Mouse (Mus musculus) MEL (cell line): ENCODE results near the gene Ptpn11. TPM values are rescaled to one million over a fixed set of nuclear protein-coding genes. Genes with fewer than 3 reads are reported as not detected.

Experiments
- DNase-seq: peaks from one replicate; pipeline ENCODE4 v3.0.0; 2011; ENCODE audit warnings: low read depth, low spot score
- H3K27ac ChIP-seq: 2 replicates; pipeline ENCODE4 v1.5.1; 2012; ENCODE audit warnings: low read depth, mild to moderate bottlenecking, control low read depth, low read length, moderate library complexity; ENCODE audit not compliant: control insufficient read depth
- H3K27me3 ChIP-seq, 2 experiments: fragments of 150-350 bp in 1 of 2; sonication (generic) in 1 of 2; 2 replicates each; pipeline ENCODE4 v1.6.1; 2012; ENCODE audit warnings: low read length in 2 of 2, mild to moderate bottlenecking in 2 of 2, improper control_type of control experiment in 1 of 2, moderate library complexity in 1 of 2; ENCODE audit not compliant: insufficient read depth in 2 of 2, control insufficient read depth in 1 of 2
- H3K36me3 ChIP-seq, 2 experiments: 2 replicates each; pipeline ENCODE4 v1.6.1; 2012 to 2014; ENCODE audit warnings: low read length in 2 of 2, improper control_type of control experiment in 1 of 2, inconsistent platforms in 1 of 2, mild to moderate bottlenecking in 1 of 2; ENCODE audit not compliant: insufficient read depth in 2 of 2, control insufficient read depth in 1 of 2
- H3K4me1 ChIP-seq, 2 experiments: fragments of 150-350 bp in 1 of 2; sonication (generic) in 1 of 2; 2 replicates each; pipeline ENCODE4 v1.6.1; 2012; ENCODE audit warnings: low read length in 2 of 2, improper control_type of control experiment in 1 of 2, mild to moderate bottlenecking in 1 of 2; ENCODE audit not compliant: insufficient read depth in 2 of 2, control insufficient read depth in 1 of 2
- H3K4me3 ChIP-seq, 2 experiments: fragments of 150-350 bp in 1 of 2; sonication (generic) in 1 of 2; 2 replicates each; pipeline ENCODE4 v1.5.1; 2012; ENCODE audit warnings: low read depth in 2 of 2, low read length in 2 of 2, mild to moderate bottlenecking in 2 of 2, moderate library complexity in 2 of 2, control low read depth in 1 of 2, improper control_type of control experiment in 1 of 2; ENCODE audit not compliant: control insufficient read depth in 1 of 2, insufficient read depth in 1 of 2
- H3K79me2 ChIP-seq: 2 replicates; pipeline ENCODE4 v1.6.1; 2012; ENCODE audit warnings: mild to moderate bottlenecking, low read length, moderate library complexity; ENCODE audit not compliant: control insufficient read depth, poor library complexity, insufficient read depth
- H3K9ac ChIP-seq: 2 replicates; pipeline ENCODE4 v1.6.1; 2012; ENCODE audit warnings: low read depth, mild to moderate bottlenecking, control low read depth, low read length, moderate library complexity; ENCODE audit not compliant: control insufficient read depth, poor library complexity, severe bottlenecking
- H3K9me3 ChIP-seq: fragments of 150-350 bp; sonication (generic); replicated peaks from 2 replicates; pipeline ENCODE4 v1.6.1; 2012; ENCODE audit warnings: mild to moderate bottlenecking, low read length, improper control_type of control experiment, moderate library complexity; ENCODE audit not compliant: insufficient read depth
- CHD1 ChIP-seq: IDR thresholded peaks from 2 replicates; pipeline ENCODE4 v1.6.1; 2012; ENCODE audit warnings: low read depth, mild to moderate bottlenecking, inconsistent platforms, low read length, improper control_type of control experiment
- CHD2 ChIP-seq: IDR thresholded peaks from 2 replicates; pipeline ENCODE4 v1.6.1; 2011; ENCODE audit warnings: low read length, improper control_type of control experiment
- E2F4 ChIP-seq: IDR thresholded peaks from 2 replicates; pipeline ENCODE4 v1.6.1; 2011; ENCODE audit warnings: low read depth, low read length, improper control_type of control experiment, borderline replicate concordance
- EP300 ChIP-seq, 2 experiments: IDR thresholded peaks; 2 replicates each; pipeline ENCODE4 v1.6.1; 2011; ENCODE audit warnings: improper control_type of control experiment in 2 of 2, low read length in 2 of 2, low read depth in 1 of 2, mild to moderate bottlenecking in 1 of 2
- GABPA ChIP-seq: IDR thresholded peaks from 2 replicates; pipeline ENCODE4 v1.6.1; 2012; ENCODE audit warnings: low read depth, mild to moderate bottlenecking, inconsistent platforms, low read length, improper control_type of control experiment, moderate library complexity
- KAT2A ChIP-seq: conservative IDR thresholded peaks from 2 replicates; pipeline ENCODE4 v1.6.1; 2012; ENCODE audit warnings: low read depth, low read length, improper control_type of control experiment, inconsistent platforms
- MAFK ChIP-seq: IDR thresholded peaks from 2 replicates; pipeline ENCODE4 v1.6.1; 2011; ENCODE audit warnings: low read depth, mild to moderate bottlenecking, low read length, improper control_type of control experiment, borderline replicate concordance
- MEF2A ChIP-seq: IDR thresholded peaks from 2 replicates; pipeline ENCODE4 v1.6.1; 2014; ENCODE audit warnings: low read depth, mild to moderate bottlenecking, inconsistent platforms, low read length, improper control_type of control experiment; ENCODE audit not compliant: poor library complexity, insufficient replicate concordance, severe bottlenecking; ENCODE audit errors: extremely low read depth
- MXI1 ChIP-seq: IDR thresholded peaks from 2 replicates; pipeline ENCODE4 v1.6.1; 2011; ENCODE audit warnings: mild to moderate bottlenecking, low read depth, low read length, improper control_type of control experiment
- POLR2AphosphoS2 ChIP-seq: IDR thresholded peaks from 2 replicates; pipeline ENCODE4 v1.6.1; 2011; ENCODE audit warnings: low read length, improper control_type of control experiment
- POLR2AphosphoS5 ChIP-seq: IDR thresholded peaks from 2 replicates; pipeline ENCODE4 v1.6.1; 2012; ENCODE audit warnings: low read depth, borderline replicate concordance, mild to moderate bottlenecking, inconsistent platforms, low read length, moderate library complexity, mixed read lengths
- RCOR1 ChIP-seq: IDR thresholded peaks from 2 replicates; pipeline ENCODE4 v1.6.1; 2012; ENCODE audit warnings: low read depth, mild to moderate bottlenecking, inconsistent platforms, low read length, improper control_type of control experiment
- SMC3 ChIP-seq: IDR thresholded peaks from 2 replicates; pipeline ENCODE4 v1.6.1; 2011; ENCODE audit warnings: low read depth, low read length, improper control_type of control experiment
- TAL1 ChIP-seq: IDR thresholded peaks from 2 replicates; pipeline ENCODE4 v1.6.1; 2012; ENCODE audit warnings: mild to moderate bottlenecking, inconsistent platforms, low read length, moderate library complexity, mixed read lengths
- TBP ChIP-seq: IDR thresholded peaks from 2 replicates; pipeline ENCODE4 v1.8.0; 2011; ENCODE audit warnings: low read depth, low read length, improper control_type of control experiment
- USF2 ChIP-seq, 2 experiments: IDR thresholded peaks; 2 replicates each; pipeline ENCODE4 v1.6.1; 2011 to 2012; ENCODE audit warnings: improper control_type of control experiment in 2 of 2, low read length in 2 of 2, borderline replicate concordance in 1 of 2, inconsistent platforms in 1 of 2, low read depth in 1 of 2, mild to moderate bottlenecking in 1 of 2; ENCODE audit not compliant: insufficient read depth in 1 of 2
- ZC3H11A ChIP-seq: IDR thresholded peaks from 2 replicates; pipeline ENCODE4 v1.6.1; 2012; ENCODE audit warnings: low read depth, mild to moderate bottlenecking, inconsistent platforms, low read length, improper control_type of control experiment
- ZMIZ1 ChIP-seq: IDR thresholded peaks from 2 replicates; pipeline ENCODE4 v1.6.1; 2012; ENCODE audit warnings: low read depth, mild to moderate bottlenecking, inconsistent platforms, low read length, improper control_type of control experiment, moderate library complexity
- polyA plus RNA-seq, 2 experiments: library from polyadenylated mRNA; stranded (reverse) in 1 of 2; unstranded in 1 of 2; fragments of >175 nt in 1 of 2; fragments of >200 nt in 1 of 2; gene quantifications; 2 replicates each; pipeline versions ENCODE4 v1.2.1 to v1.2.4; 2012; ENCODE audit warnings: low replicate concordance in 2 of 2, low read depth in 1 of 2; ENCODE audit not compliant: insufficient read length in 2 of 2, insufficient read depth in 1 of 2, missing spikeins in 1 of 2
- total RNA-seq: library from RNA; depleted of rRNA; stranded (reverse); fragments of 300-350 nt; gene quantifications from 2 replicates; pipeline ENCODE4 v1.2.3, GENCODE M21; 2012

The Ptpn11 gene
- total and polyA plus RNA-seq, 3 experiments = 43.6 to 55.0 (median 46.5) TPM

GRCm38 (mm10) chr5:121187580-121188001 is 3.6 kb downstream of the Ptpn11 start:
- H3K79me2 ChIP-seq = peaks cover 74% of the 10 kb centered on the region
- peaks cover 2 to 9% of the 10 kb centered on the region in 2 experiments; a peak in 2 of 4 replicates for H3K4me1 ChIP-seq
- H3K27me3 ChIP-seq = no peaks in the 10 kb centered on the region
- no peak for DNase-seq
- no peak overlapping the region for H3K27ac ChIP-seq
- H3K9me3 ChIP-seq = no peaks in the 10 kb centered on the region
- no peak for TF ChIP-seq EP300 (IDR thresholded peaks at IDR 0.05; ENCODE audit: low read depth in 1 of 2, low read length in 2 of 2)
- no peak for TF ChIP-seq MEF2A
- no peak for TF ChIP-seq RCOR1
- no peak for TF ChIP-seq E2F4
- no peak for TF ChIP-seq MXI1
- H3K4me3 ChIP-seq = no peak overlapping the region
- H3K9ac ChIP-seq = no peak overlapping the region
- peaks cover 0 to 14% of the 10 kb centered on the region in 2 experiments; a peak in 2 of 4 replicates for H3K36me3 ChIP-seq

GRCm38 (mm10) chr5:121184945-121185551 is 6.1 kb downstream of the Ptpn11 start:
- no peaks in the 10 kb centered on the region for H3K27me3 ChIP-seq
- H3K4me3 ChIP-seq = no peak overlapping the region
- H3K4me1 ChIP-seq = peaks cover 0 to 9% of the 10 kb centered on the region in 2 experiments; a peak in 1 of 4 replicates
- no peak overlapping the region for H3K9ac ChIP-seq
- peaks cover 75% of the 10 kb centered on the region for H3K79me2 ChIP-seq
- no peaks in the 10 kb centered on the region for H3K9me3 ChIP-seq
- no peak for TF ChIP-seq SMC3
- TF ChIP-seq TBP = no peak
- no peak for TF ChIP-seq POLR2AphosphoS2
- TF ChIP-seq ZC3H11A = no peak
- no peak for TF ChIP-seq CHD2
- TF ChIP-seq, all 39 proteins: peak for 0
- peaks cover 0 to 9% of the 10 kb centered on the region in 2 experiments; a peak in 2 of 4 replicates for H3K36me3 ChIP-seq
- no peak for DNase-seq
- no peak overlapping the region for H3K27ac ChIP-seq

GRCm38 (mm10) chr5:121184375-121184774 is 6.8 kb downstream of the Ptpn11 start:
- Histone ChIP-seq H3K36me3 (peaks cover 2 to 6% of the 10 kb centered on the region in 2 experiments), H3K27ac (no peak overlapping the region), H3K9ac (no peak overlapping the region), H3K9me3 (no peaks in the 10 kb centered on the region), H3K4me1 (peaks cover 0 to 6% of the 10 kb centered on the region in 2 experiments; a peak in 1 of 4 replicates), H3K79me2 (peaks cover 70% of the 10 kb centered on the region), H3K27me3 (no peaks in the 10 kb centered on the region), H3K4me3 (no peak overlapping the region)
- DNase-seq = no peak
- TF ChIP-seq CHD2 (no peak), ZMIZ1 (no peak), USF2 (IDR thresholded peaks at IDR 0.05; ENCODE audit: borderline replicate concordance in 1 of 2, insufficient read depth in 1 of 2, low read depth in 1 of 2, low read length in 2 of 2) (no peak), MAFK (no peak), POLR2AphosphoS5 (no peak), KAT2A (no peak), CHD1 (no peak), TAL1 (no peak), GABPA (no peak)
